Mouse (Mus musculus) midbrain, embryonic 15.5 days (tissue): Measurements from ENCODE around the gene Samd4b. TPM values are rescaled to one million over a fixed set of nuclear protein-coding genes. Genes with fewer than 3 reads are reported as not detected.
"Not testable (repeated sequence)": the region's sequence is repeated elsewhere in the genome, so short reads cannot be mapped to it uniquely, and the experiment has no call there.

Source experiments
- ATAC-seq: fragments of 200-750 bp; cut with Nextera tagmentation; replicated peaks from 2 replicates; pipeline ENCODE4 v1.8.0; 2017; ENCODE audit warnings: moderate TSS enrichment
- H3K27ac ChIP-seq: fragments of 300-500 bp; sonication (generic); 2 replicates; pipeline ENCODE4 v1.5.1; 2015; ENCODE audit warnings: mild to moderate bottlenecking, inconsistent platforms
- H3K27me3 ChIP-seq: fragments of 300-500 bp; sonication (generic); replicated peaks from 2 replicates; pipeline ENCODE4 v1.6.1; 2015; ENCODE audit warnings: inconsistent platforms
- H3K36me3 ChIP-seq: fragments of 300-500 bp; sonication (generic); replicated peaks from 2 replicates; pipeline ENCODE4 v1.6.1; 2015; ENCODE audit warnings: inconsistent platforms
- H3K4me1 ChIP-seq: fragments of 300-500 bp; sonication (generic); 2 replicates; pipeline ENCODE4 v1.6.1; 2015; ENCODE audit warnings: inconsistent platforms
- H3K4me2 ChIP-seq: fragments of 300-500 bp; sonication (generic); 2 replicates; pipeline ENCODE4 v1.6.1; 2015; ENCODE audit warnings: inconsistent platforms, mild to moderate bottlenecking, moderate library complexity
- H3K4me3 ChIP-seq: fragments of 300-500 bp; sonication (generic); 2 replicates; pipeline ENCODE4 v1.5.1; 2015; ENCODE audit warnings: mild to moderate bottlenecking, inconsistent platforms
- H3K9ac ChIP-seq: fragments of 300-500 bp; sonication (generic); 2 replicates; pipeline ENCODE4 v1.6.1; 2015; ENCODE audit warnings: mild to moderate bottlenecking, inconsistent platforms
- H3K9me3 ChIP-seq: fragments of 300-500 bp; sonication (generic); 2 replicates; pipeline ENCODE4 v1.6.1; 2016; ENCODE audit warnings: inconsistent platforms
- WGBS: fragments of 180-500 bp; shearing (Covaris S2); methylation state at CpG from one replicate; pipeline ENCODE4 v1.1.7; 2015; ENCODE audit warnings: mixed read lengths; 5-methylcytosine and 5-hydroxymethylcytosine counted together
- polyA plus RNA-seq: library from polyadenylated mRNA; unstranded; fragments of >200 nt; fragmentation: Nextera tagmentation; extraction: Ambion mirVana; gene quantifications from 2 replicates; pipeline ENCODE4 v1.2.1, GENCODE M21; 2015

Gene Samd4b
- polyA plus RNA-seq, 1 experiment from 2014 or later: 22.8 TPM

DNA sequence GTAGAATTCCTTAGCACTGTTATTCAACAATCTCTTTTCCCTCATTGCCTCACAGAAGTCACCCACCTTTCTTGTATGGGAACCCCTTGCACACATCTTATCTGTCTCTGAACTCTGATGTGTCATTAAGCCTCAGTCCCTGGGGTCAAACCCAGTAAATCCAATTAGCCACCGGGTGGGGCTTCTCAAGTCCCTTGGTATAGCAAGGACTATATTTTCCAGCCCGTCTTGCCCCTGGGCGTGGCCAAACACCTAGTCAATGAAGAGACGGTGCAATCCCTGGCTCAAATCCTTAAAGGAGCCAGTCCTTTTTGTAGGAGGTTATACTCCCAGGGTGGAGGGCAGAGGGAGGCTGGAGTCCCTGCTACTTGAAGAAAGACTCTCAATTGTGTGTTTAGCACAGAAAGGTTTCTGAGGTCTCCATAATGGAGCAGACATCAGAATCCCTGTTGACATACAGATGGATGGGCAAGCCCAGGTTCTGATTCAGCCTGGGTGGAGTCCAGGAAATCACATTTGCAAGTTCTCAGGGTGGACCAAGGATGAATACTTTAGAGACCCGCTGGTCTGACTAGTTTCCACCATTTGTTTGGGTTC lies 41.9 kb downstream of the Samd4b start:
- Histone ChIP-seq H3K4me2 (no peak overlapping the region), H3K27ac (no peak overlapping the region), H3K4me1 (no peaks in the 10 kb centered on the region), H3K36me3 (peaks cover 6% of the 10 kb centered on the region; the same call in 1 of the 2 replicates), H3K27me3 (no peaks in the 10 kb centered on the region), H3K4me3 (no peak overlapping the region), H3K9me3 (no peaks in the 10 kb centered on the region), H3K9ac (no peak overlapping the region)
- 19% methylated on average over 5 of the region's 5 CpGs for WGBS
- ATAC-seq: no peak

DNA sequence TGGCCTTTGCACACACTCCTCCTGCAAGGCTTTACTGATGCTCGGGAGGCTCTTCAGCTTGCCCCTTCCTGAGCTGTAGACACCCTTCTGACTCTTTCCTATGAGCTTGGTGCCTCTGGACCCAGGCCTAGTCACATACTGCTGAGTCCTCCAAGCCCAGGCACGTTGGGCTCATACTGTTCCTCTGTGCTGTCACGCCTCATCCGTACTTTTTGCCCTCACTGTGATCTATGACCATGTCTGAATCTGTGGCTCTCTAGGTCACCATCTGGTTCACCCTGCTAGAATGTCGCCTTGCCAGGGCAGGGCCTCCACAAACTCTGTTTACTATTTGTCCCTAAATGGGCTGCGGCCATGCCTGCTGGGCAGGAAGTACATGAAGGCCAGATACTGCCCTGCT lies 44.9 kb downstream of the Samd4b start:
- H3K4me1 ChIP-seq: no peaks in the 10 kb centered on the region
- no peaks in the 10 kb centered on the region; the same call in 1 of the 2 replicates for H3K27me3 ChIP-seq
- H3K4me2 ChIP-seq: no peak overlapping the region
- 96% methylated on average over 6 of the region's 6 CpGs for WGBS
- H3K36me3 ChIP-seq: no peaks in the 10 kb centered on the region
- no peak overlapping the region for H3K4me3 ChIP-seq
- no peak for ATAC-seq
- H3K27ac ChIP-seq: no peak overlapping the region
- no peaks in the 10 kb centered on the region for H3K9me3 ChIP-seq
- H3K9ac ChIP-seq: no peak overlapping the region

DNA sequence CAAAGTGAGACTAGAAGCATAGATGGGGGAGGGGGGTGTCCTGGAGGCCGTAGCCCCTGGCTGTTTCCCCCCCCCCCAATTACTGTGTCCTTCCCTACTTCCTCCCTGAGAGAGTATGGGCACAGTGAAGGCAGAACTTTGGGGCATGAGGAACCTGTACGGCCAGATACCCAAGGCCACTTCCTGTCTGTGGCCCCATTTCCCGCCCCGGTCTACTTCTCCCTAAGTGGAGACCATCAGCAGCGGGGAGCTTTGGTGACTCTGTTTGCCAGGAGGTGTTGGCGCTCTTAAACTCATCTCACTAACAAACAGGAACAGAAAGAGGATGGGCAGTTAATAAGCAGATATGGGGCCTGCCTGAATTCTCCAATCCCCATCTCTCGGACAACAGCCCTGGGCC lies 50.3 kb downstream of the Samd4b start:
- Histone ChIP-seq H3K27me3 (peaks cover 37% of the 10 kb centered on the region), H3K9ac (no peak overlapping the region)

DNA sequence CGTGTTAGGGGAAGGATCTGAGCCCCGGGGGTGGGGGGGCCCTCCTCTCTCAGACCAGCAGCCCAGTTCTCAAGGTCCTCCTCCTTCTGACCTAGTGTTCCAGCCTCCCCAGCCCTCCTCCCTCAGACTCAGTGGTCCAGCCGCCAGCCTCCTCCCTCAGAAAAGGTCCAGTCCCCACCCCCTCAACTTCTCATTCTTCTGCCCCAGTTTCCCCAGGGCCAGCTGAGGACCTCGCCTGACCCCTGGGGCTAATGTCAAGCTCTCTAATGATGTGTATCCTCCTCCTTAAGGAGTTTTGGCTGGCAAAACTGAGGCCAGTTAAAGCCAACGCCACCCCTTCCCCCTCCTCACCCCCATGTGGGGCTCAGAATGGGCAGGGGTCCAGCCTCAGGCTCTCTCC lies 50.8 kb downstream of the Samd4b start, which contains the start of gene Nccrp1:
TSS of gene Nccrp1 (minus strand) at position 101 of the 400 bp plus-strand sequence.
- no peak for ATAC-seq
- under 1% methylated on average over 5 of the region's 5 CpGs for whole genome bisulfite sequencing
- Histone ChIP-seq H3K9ac (peak within 1 kb of the TSS; percentile 35; the same call in 1 of the 2 replicates), H3K4me2 (peak within 1 kb of the TSS; percentile 68), H3K4me1 (peaks cover 20% of the 10 kb centered on the region), H3K27ac (no peak within 1 kb of the TSS), H3K27me3 (peaks cover 37% of the 10 kb centered on the region), H3K36me3 (no peaks in the 10 kb centered on the region), H3K4me3 (peak within 1 kb of the TSS; percentile 35), H3K9me3 (no peaks in the 10 kb centered on the region)

More for the DNA sequence above, 50.3 kb downstream of the Samd4b start:
- peaks cover 20% of the 10 kb centered on the region for H3K4me1 ChIP-seq
- H3K9me3 ChIP-seq: no peaks in the 10 kb centered on the region
- 77% methylated on average over 7 of the region's 7 CpGs for WGBS
- no peaks in the 10 kb centered on the region for H3K36me3 ChIP-seq
- no peak for ATAC-seq
- no peak overlapping the region for H3K27ac ChIP-seq
- H3K4me2 ChIP-seq: no peak overlapping the region
- H3K4me3 ChIP-seq: no peak overlapping the region

DNA sequence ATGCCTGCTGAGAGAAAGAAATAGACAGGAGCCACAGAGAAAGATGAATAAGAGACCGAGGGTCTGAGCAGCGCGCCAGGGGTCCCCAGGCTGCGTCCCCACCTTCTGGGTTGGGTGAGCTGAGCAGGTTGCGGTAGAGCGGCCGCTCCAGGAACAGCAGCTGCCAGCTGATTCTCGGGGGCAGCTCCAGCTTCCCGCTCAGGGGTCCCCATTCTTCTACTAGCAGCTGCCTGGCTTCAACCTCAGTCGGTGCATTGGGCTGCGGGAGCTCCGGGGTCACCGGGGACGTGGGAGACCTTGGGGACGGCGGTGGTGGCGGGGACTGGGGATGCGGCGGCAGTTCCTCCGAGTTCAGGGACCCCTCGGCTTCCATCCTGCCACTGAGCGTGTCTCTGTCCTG lies 51.3 kb downstream of the Samd4b start:
- Histone ChIP-seq H3K27me3 (peaks cover 37% of the 10 kb centered on the region), H3K4me1 (peaks cover 20% of the 10 kb centered on the region), H3K4me3 (peak overlapping the region; percentile 35), H3K9me3 (no peaks in the 10 kb centered on the region), H3K27ac (no peak overlapping the region), H3K36me3 (no peaks in the 10 kb centered on the region), H3K4me2 (peak overlapping the region; percentile 68), H3K9ac (peak overlapping the region; percentile 35; the same call in 1 of the 2 replicates)
- ATAC-seq: no peak
- WGBS: under 1% methylated on average over 22 of the region's 22 CpGs

DNA sequence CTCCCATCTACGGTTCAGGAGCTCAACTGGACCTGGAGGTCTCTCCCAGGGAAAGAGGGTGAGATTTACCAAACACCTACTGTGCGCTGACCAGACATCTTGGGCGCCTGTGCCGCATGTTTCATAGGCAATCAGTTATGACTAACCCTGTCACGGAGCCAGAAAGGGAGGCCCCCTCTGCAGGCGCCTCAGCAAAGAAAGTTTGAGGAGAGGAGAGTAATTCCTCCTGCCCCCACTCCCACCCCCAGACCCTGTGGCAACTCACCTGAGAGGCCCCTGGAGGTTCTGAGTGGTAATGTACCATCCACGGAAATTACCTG lies 52.1 kb downstream of the Samd4b start:
- ATAC-seq: no peak

DNA sequence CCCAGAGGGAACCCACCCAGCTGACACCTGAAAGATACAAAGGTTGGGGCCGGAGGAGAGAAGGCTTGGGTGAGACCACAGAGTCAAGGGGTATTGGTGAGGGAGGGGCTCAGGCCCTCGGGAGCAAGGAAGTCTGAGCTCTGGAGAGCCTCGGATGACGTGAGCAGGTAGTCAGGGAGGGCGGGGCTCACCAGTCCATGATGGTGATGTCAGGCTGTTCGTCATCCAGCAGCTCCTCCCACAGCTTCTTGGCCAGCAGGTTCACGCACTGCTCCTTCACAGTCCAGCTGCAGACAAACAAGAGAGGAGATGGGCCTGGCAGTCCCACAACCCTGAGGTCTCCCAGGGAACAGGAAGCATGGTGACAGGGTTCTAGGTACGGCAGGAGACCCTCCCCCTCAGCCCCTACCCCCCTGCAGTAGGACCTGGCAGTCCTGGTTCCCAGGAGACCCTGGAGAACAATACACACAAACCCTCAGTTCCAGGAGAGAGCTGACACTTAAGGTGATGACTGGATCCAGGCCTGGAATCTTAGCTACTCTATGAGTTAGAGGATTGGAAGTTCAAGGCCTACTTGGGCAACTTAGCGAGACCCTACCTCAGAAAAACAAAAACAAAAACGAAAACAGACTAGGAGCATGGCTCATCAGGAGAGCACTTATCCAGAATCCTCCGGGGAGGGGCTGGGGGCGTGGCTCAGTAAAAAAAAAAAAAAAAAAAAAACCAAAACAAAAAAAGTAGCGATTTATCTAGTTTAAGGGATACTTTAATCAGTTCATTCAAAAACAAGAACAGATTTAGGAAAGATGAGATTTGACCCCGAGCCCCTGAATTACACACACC lies 52.7 kb downstream of the Samd4b start:
- H3K4me2 ChIP-seq: no peak overlapping the region
- H3K4me3 ChIP-seq: no peak overlapping the region
- 0 out of 2 replicates have a peak, but pooled peaks have one; percentile 24 for ATAC-seq
- H3K36me3 ChIP-seq: no peaks in the 10 kb centered on the region
- H3K9me3 ChIP-seq: no peaks in the 10 kb centered on the region
- no peak overlapping the region for H3K27ac ChIP-seq
- WGBS: 28% methylated on average over 14 of the region's 14 CpGs
- H3K4me1 ChIP-seq: peaks cover 20% of the 10 kb centered on the region
- H3K27me3 ChIP-seq: peaks cover 37% of the 10 kb centered on the region
- no peak overlapping the region for H3K9ac ChIP-seq

More for the DNA sequence above, 52.1 kb downstream of the Samd4b start:
- Histone ChIP-seq H3K9ac (no peak overlapping the region), H3K36me3 (no peaks in the 10 kb centered on the region), H3K4me2 (no peak overlapping the region), H3K27ac (no peak overlapping the region), H3K27me3 (peaks cover 37% of the 10 kb centered on the region), H3K4me1 (peaks cover 20% of the 10 kb centered on the region), H3K9me3 (no peaks in the 10 kb centered on the region), H3K4me3 (no peak overlapping the region)
- 46% methylated on average over 7 of the region's 7 CpGs for WGBS

DNA sequence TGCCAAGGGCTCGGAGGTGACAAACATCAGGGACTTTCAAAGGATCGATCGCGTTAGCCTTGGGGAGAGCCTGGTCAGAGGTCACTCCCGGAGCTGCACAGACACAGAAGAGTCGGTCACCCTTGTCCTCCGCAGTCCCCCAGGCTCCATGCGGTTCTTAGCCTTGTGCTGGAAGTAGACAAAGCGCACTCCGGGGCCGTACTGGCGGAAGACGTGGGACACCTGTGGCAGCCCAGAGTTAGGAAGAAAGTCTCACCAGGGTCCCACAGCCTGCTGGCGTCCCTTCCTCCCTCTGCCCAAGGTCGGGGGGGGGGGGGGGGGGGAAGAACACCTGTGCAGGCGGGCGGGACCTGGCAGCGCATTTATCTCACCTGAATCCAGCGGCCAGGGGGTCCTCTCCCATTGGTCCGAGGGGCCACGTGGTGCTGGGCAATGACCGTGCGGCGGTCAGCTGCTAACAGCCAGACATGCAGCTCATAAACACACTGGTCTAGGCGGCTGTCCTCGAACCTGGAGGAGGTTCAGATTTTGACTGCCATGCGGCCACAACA lies 53.8 kb downstream of the Samd4b start:
- 0 out of 2 replicates have a peak, but pooled peaks have one; percentile 59 for ATAC-seq
- H3K27ac ChIP-seq: no peak overlapping the region
- H3K9me3 ChIP-seq: no peaks in the 10 kb centered on the region
- H3K36me3 ChIP-seq: no peaks in the 10 kb centered on the region
- H3K9ac ChIP-seq: 0 out of 2 replicates have a peak overlapping the region, but pooled peaks have one; percentile 12
- 1% methylated on average over 27 of the region's 27 CpGs for WGBS
- H3K4me2 ChIP-seq: peak overlapping the region; percentile 51
- H3K27me3 ChIP-seq: peaks cover 37% of the 10 kb centered on the region
- H3K4me3 ChIP-seq: peak overlapping the region; percentile 21
- H3K4me1 ChIP-seq: peaks cover 20% of the 10 kb centered on the region

DNA sequence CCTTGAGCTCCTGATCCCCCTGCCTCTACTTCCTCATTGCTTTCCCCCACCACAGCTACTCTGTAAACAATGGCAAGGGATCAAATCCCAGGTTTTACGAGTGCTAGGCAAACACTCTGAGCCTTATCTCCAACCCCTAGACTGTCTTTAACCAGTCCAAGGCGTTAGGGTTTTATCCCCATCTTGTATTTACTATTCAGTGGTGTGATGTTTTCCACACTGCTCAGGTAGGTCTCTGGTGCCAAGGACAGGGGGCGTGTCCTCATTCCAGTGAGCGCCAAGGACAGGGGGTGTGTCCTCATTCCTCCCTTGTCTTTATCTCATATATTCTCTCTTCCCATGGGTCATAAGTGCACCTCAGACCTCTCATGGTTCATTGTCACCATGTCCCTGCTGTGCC lies 57.4 kb downstream of the Samd4b start, which contains the start of gene Sycn:
TSS of gene Sycn (plus strand) at position 360 of the 400 bp plus-strand sequence.
- 81% methylated on average over 4 of the region's 4 CpGs for whole genome bisulfite sequencing
- Histone ChIP-seq H3K4me2 (no peak within 1 kb of the TSS), H3K4me1 (peaks cover 7% of the 10 kb centered on the region), H3K27ac (no peak within 1 kb of the TSS), H3K9me3 (no peaks in the 10 kb centered on the region), H3K4me3 (no peak within 1 kb of the TSS), H3K27me3 (peaks cover 16% of the 10 kb centered on the region), H3K9ac (no peak within 1 kb of the TSS), H3K36me3 (no peaks in the 10 kb centered on the region)
- no peak for ATAC-seq

DNA sequence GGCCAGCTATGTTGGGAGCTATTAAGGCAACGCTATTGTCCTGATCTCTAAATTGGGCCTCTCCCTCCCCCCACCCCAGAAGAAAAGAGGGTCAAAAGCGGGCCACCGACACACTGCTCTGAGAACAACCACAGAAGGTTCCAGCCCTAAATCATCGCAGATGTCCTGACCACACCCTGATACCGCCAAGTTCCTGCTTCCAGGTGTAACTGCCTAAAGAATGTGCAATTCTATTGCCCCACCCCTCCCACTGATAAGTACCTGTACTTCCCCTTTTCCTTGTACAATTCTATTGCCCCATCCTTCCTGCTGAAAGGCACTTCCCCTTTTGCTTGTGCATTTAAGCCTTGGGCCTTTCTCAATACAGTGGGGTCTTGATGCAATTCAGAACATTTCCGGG lies 59.1 kb downstream of the Samd4b start:
- not testable (repeated sequence) for H3K36me3 ChIP-seq, H3K4me3 ChIP-seq, ATAC-seq, H3K9ac ChIP-seq, H3K4me1 ChIP-seq, H3K27ac ChIP-seq, H3K4me2 ChIP-seq, H3K9me3 ChIP-seq, H3K27me3 ChIP-seq
- WGBS: 92% methylated on average over 6 of the region's 6 CpGs

DNA sequence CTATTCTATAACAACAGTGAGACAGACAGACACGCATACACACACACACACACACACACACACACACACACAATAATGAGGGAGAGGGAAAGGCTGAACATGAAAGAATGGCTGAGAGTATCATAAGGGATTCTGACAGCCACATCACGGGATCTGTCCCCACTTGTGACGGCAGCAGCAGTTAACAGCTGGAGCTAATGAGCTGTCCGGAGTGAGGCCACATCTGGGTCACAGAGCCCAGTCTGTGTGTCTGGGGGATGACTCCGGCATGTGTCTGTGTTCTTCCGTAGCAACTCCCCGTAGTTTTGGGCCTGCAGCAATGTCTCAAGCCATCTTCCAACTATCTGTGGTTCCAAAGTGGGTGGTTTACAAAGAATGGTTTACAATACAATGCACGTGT lies 65.9 kb downstream of the Samd4b start:
- Histone ChIP-seq H3K9me3 (no peaks in the 10 kb centered on the region), H3K4me3 (no peak overlapping the region), H3K27ac (no peak overlapping the region), H3K4me1 (no peaks in the 10 kb centered on the region), H3K36me3 (no peaks in the 10 kb centered on the region), H3K4me2 (no peak overlapping the region), H3K9ac (no peak overlapping the region), H3K27me3 (no peaks in the 10 kb centered on the region; the same call in 1 of the 2 replicates)
- no peak for ATAC-seq
- WGBS: 76% methylated on average over 8 of the region's 8 CpGs

DNA sequence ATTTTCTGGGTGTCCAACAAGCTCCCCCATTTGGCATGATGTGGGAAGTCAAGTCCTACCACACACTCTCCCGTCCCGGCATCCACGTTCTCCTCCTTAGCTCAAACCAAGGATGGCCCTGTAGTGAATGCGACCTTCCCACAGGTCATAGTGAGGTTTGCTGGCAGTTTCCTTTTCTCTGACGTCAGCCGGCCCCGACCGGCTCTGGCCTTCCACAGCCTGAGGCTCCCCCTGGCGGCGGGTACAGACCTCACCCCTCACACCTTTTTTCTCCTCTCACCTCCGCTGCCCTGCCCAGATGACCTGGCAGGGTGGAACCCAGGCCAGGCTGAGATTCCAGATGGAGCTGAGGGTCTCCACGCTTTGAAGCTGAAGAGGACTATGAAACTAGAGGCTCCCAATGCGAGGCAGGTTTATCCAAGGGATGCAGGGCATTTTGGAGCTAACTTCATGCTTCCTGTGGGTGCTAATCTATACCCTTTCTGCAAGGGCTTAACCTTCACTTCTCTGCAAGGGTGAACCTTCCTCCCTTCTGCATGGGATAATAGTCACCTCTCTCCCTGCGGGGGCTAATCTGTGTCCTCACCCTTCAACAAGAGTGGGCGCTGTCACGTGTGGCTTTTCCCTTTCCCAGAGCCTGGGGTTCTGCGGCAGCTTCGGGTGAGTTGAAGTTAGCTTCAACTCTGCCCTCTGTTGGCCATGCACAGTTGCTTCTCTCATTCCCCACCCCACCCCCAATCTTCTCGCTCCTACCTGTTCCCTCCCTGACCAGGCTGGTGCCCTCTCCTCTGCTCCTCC lies 69.8 kb downstream of the Samd4b start:
- 8% methylated on average over 19 of the region's 19 CpGs for WGBS
- Histone ChIP-seq H3K27me3 (no peaks in the 10 kb centered on the region; the same call in 1 of the 2 replicates), H3K4me3 (no peak overlapping the region), H3K9ac (no peak overlapping the region), H3K27ac (no peak overlapping the region), H3K36me3 (no peaks in the 10 kb centered on the region), H3K9me3 (no peaks in the 10 kb centered on the region), H3K4me1 (no peaks in the 10 kb centered on the region), H3K4me2 (no peak overlapping the region)
- no peak for ATAC-seq
